Mouse (Mus musculus) forebrain, postnatal 0 days (tissue): ENCODE results near the gene Tex29. TPM values are rescaled to one million over a fixed set of nuclear protein-coding genes. Genes with fewer than 3 reads are reported as not detected.
A peak's percentile ranks its signal among the peaks of the same experiment; 100 is the strongest.

Source experiments
- ATAC-seq: fragments of 200-750 bp; cut with Nextera tagmentation; 2 replicates; pipeline ENCODE4 v1.8.0; 2017; ENCODE audit warnings: mild to moderate bottlenecking, moderate library complexity
- DNase-seq: peaks from one replicate; pipeline ENCODE4 v3.0.0-alpha.2; 2015
- H3K27ac ChIP-seq: fragments of 300-500 bp; sonication (generic); 2 replicates; pipeline ENCODE4 v1.5.1; 2014; ENCODE audit warnings: low read depth, mild to moderate bottlenecking, antibody characterized with exemption, low read length, moderate library complexity, mixed read lengths
- H3K27me3 ChIP-seq: fragments of 300-500 bp; sonication (generic); 2 replicates; pipeline ENCODE4 v1.6.1; 2014; ENCODE audit warnings: mild to moderate bottlenecking, low read length, mixed read lengths; ENCODE audit not compliant: insufficient read depth
- H3K36me3 ChIP-seq: fragments of 300-500 bp; sonication (generic); 2 replicates; pipeline ENCODE4 v1.6.1; 2014; ENCODE audit warnings: mild to moderate bottlenecking, moderate library complexity; ENCODE audit not compliant: insufficient read depth
- H3K4me1 ChIP-seq: fragments of 300-500 bp; sonication (generic); 2 replicates; pipeline ENCODE4 v1.6.1; 2014; ENCODE audit warnings: antibody characterized with exemption; ENCODE audit not compliant: insufficient read depth
- H3K4me2 ChIP-seq: fragments of 300-500 bp; sonication (generic); 2 replicates; pipeline ENCODE4 v1.6.1; 2014; ENCODE audit warnings: low read depth, mild to moderate bottlenecking, moderate library complexity
- H3K4me3 ChIP-seq: fragments of 300-500 bp; sonication (generic); 2 replicates; pipeline ENCODE4 v1.5.1; 2014; ENCODE audit warnings: low read depth, low read length, mixed read lengths
- H3K9ac ChIP-seq: fragments of 300-500 bp; sonication (generic); 2 replicates; pipeline ENCODE4 v1.6.1; 2014; ENCODE audit warnings: mild to moderate bottlenecking
- H3K9me3 ChIP-seq: fragments of 300-500 bp; sonication (generic); 2 replicates; pipeline ENCODE4 v1.6.1; 2016; ENCODE audit warnings: low read length
- CTCF ChIP-seq: sonication (generic); IDR thresholded peaks from 2 replicates; pipeline ENCODE4 v1.5.1; 2016; ENCODE audit warnings: antibody characterized with exemption, control low read depth, low read depth
- WGBS: fragments of 180-500 bp; shearing (Covaris S2); extraction: QIAGEN DNeasy Blood & Tissue Kit; methylation state at CpG from one replicate; pipeline ENCODE4 v1.1.7; 2014; 5-methylcytosine and 5-hydroxymethylcytosine counted together
- polyA plus RNA-seq: library from polyadenylated mRNA; unstranded; fragments of >200 nt; fragmentation: Nextera tagmentation; extraction: Ambion mirVana; gene quantifications from 2 replicates; pipeline ENCODE4 v1.2.1, GENCODE M21; 2015
- total RNA-seq: library from RNA; depleted of rRNA; stranded (reverse); fragments of >200 nt; gene quantifications from 2 replicates; pipeline ENCODE4 v1.2.3, GENCODE M21; 2014

The Tex29 gene
- total and polyA plus RNA-seq, 2 experiments from 2014 or later = 1.4 TPM; not detected in 1

DNA sequence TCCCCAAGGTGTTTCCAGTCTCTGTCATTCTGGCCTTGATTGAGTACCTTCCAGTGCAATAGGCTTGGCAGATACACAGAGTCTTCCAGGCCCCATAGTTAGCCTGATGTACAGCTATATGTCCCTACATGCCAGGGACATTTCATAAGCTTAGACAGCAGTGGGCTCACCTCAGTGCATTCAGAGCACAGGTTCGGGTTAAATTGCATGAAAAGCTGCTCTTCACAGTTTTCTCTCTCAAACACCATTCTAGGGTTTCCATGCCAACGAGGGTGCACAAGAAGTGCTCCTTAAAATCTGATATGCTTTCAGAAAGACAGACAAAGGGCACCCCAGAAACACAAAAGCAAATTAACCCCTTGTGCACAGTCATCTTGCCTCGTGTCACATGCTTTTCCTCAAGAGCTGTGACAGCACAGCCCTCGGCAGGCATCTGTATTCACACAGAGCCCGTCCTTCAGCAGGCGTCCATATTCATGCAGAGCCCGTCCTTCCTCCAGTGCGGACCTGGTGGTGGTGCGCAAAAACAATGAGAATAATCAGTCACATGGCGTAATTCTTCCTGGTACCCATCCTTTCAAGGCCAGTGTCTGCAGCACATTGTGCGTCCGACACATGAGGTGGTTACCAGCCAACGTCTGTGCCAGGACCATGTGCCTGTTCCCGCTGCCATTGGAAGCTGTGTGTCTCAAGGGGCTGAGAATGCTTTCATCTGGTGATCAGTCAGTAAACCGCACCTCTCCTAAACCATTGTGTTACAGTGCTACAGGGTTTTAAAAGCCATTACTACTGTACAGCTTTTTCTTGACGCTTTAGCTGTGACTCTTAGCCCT, 9.8 kb upstream of the Tex29 start:
- H3K4me2 ChIP-seq = no peak overlapping the region
- H3K9me3 ChIP-seq = no peaks in the 10 kb centered on the region
- peak; percentile 47 for DNase-seq
- H3K4me1 ChIP-seq = peaks cover 4% of the 10 kb centered on the region; the same call in 1 of the 2 replicates
- peak overlapping the region; percentile 74 for H3K27ac ChIP-seq
- no peak for TF ChIP-seq CTCF
- H3K9ac ChIP-seq = no peak overlapping the region
- peak; percentile 73 for ATAC-seq
- no peak overlapping the region for H3K4me3 ChIP-seq
- H3K36me3 ChIP-seq = peaks cover 52% of the 10 kb centered on the region
- no peaks in the 10 kb centered on the region for H3K27me3 ChIP-seq
- WGBS = 33% methylated on average over 16 of the region's 16 CpGs

- DNase-seq (no peak), ATAC-seq (no peak)
- no peak overlapping the region for H3K9ac ChIP-seq
- H3K27ac ChIP-seq = no peak overlapping the region
- no peak for TF ChIP-seq CTCF
- 86% methylated on average over 10 of the region's 10 CpGs for WGBS
- H3K36me3 ChIP-seq = peaks cover 45% of the 10 kb centered on the region
- no peak overlapping the region for H3K4me2 ChIP-seq
- no peaks in the 10 kb centered on the region for H3K9me3 ChIP-seq
- peaks cover 4% of the 10 kb centered on the region; the same call in 1 of the 2 replicates for H3K4me1 ChIP-seq
- no peaks in the 10 kb centered on the region for H3K27me3 ChIP-seq
- no peak overlapping the region for H3K4me3 ChIP-seq
Observed at GRCm38 (mm10) chr8:11831174-11831573, 9.1 kb upstream of the Tex29 start.

GRCm38 (mm10) chr8:11831939-11832338, 8.3 kb upstream of the Tex29 start:
- Histone ChIP-seq H3K27ac (no peak overlapping the region), H3K4me3 (no peak overlapping the region), H3K27me3 (no peaks in the 10 kb centered on the region), H3K9ac (no peak overlapping the region), H3K36me3 (peaks cover 41% of the 10 kb centered on the region), H3K4me2 (no peak overlapping the region), H3K4me1 (peaks cover 4% of the 10 kb centered on the region; the same call in 1 of the 2 replicates), H3K9me3 (no peaks in the 10 kb centered on the region)
- WGBS = 90% methylated on average over 5 of the region's 5 CpGs
- TF ChIP-seq CTCF = no peak
- ATAC-seq = no peak
- no peak for DNase-seq

- Histone ChIP-seq H3K27ac (no peak overlapping the region), H3K27me3 (no peaks in the 10 kb centered on the region), H3K36me3 (peaks cover 38% of the 10 kb centered on the region), H3K9ac (no peak overlapping the region), H3K4me3 (no peak overlapping the region), H3K9me3 (no peaks in the 10 kb centered on the region), H3K4me1 (peaks cover 4% of the 10 kb centered on the region; the same call in 1 of the 2 replicates), H3K4me2 (no peak overlapping the region)
- no peak for DNase-seq
- ATAC-seq = no peak
- 89% methylated on average over 4 of the region's 4 CpGs for WGBS
- no peak for TF ChIP-seq CTCF
Observed at GRCm38 (mm10) chr8:11833157-11833556, 7.1 kb upstream of the Tex29 start.

- ATAC-seq = no peak
- H3K9ac ChIP-seq = no peak overlapping the region
- 87% methylated on average over 5 of the region's 5 CpGs for WGBS
- no peaks in the 10 kb centered on the region for H3K27me3 ChIP-seq
- H3K4me1 ChIP-seq = peaks cover 4% of the 10 kb centered on the region; the same call in 1 of the 2 replicates
- TF ChIP-seq CTCF = no peak
- H3K27ac ChIP-seq = no peak overlapping the region
- DNase-seq = no peak
- no peak overlapping the region for H3K4me3 ChIP-seq
- peaks cover 35% of the 10 kb centered on the region for H3K36me3 ChIP-seq
- no peaks in the 10 kb centered on the region for H3K9me3 ChIP-seq
- no peak overlapping the region for H3K4me2 ChIP-seq
Observed at GRCm38 (mm10) chr8:11834200-11834599, 6.1 kb upstream of the Tex29 start.

GRCm38 (mm10) chr8:11834691-11835090, 5.6 kb upstream of the Tex29 start:
- Histone ChIP-seq H3K27ac (no peak overlapping the region), H3K4me3 (no peak overlapping the region), H3K4me2 (no peak overlapping the region), H3K9ac (no peak overlapping the region), H3K36me3 (peaks cover 35% of the 10 kb centered on the region), H3K9me3 (no peaks in the 10 kb centered on the region), H3K4me1 (peaks cover 4% of the 10 kb centered on the region; the same call in 1 of the 2 replicates), H3K27me3 (no peaks in the 10 kb centered on the region)
- DNase-seq = no peak
- no peak for ATAC-seq
- WGBS = 95% methylated on average over 16 of the region's 16 CpGs
- TF ChIP-seq CTCF = no peak

GRCm38 (mm10) chr8:11841571-11841970, 1.3 kb downstream of the Tex29 start:
- ATAC-seq (peak; percentile 67), DNase-seq (peak; percentile 80)
- WGBS = 6% methylated on average over 8 of the region's 8 CpGs
- TF ChIP-seq CTCF = no peak
- H3K9me3 ChIP-seq = no peaks in the 10 kb centered on the region
- H3K36me3 ChIP-seq = no peaks in the 10 kb centered on the region
- H3K27me3 ChIP-seq = no peaks in the 10 kb centered on the region
- H3K27ac ChIP-seq = peak overlapping the region; percentile 83
- peak overlapping the region; percentile 16; the same call in 1 of the 2 replicates for H3K4me2 ChIP-seq
- H3K4me3 ChIP-seq = no peak overlapping the region
- H3K4me1 ChIP-seq = peaks cover 13% of the 10 kb centered on the region
- H3K9ac ChIP-seq = 0 out of 2 replicates have a peak overlapping the region, but pooled peaks have one; percentile 19
